ENCODE assay signal across 10 mouse cellular contexts in the genomic region with DNA sequence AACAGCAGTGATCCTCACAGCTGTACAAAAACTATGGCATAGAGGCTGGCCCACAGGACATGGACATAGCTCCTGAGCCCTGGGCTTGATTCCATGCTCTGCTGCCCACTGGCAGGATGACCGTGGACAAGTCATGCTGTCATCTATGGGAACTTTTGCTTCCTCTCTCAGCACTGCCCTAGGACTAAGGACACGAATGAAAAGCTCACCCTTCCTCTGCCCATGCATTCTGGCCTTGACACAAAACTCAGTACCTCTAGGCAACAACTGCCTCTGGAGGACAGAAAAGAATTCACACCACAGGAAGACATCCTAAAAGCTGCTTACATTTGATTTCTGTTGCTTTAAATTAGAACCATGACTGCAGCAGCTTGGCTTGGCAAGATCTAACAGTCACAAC. TPM values are rescaled to one million over a fixed set of nuclear protein-coding genes. Genes with fewer than 3 reads are reported as not detected.
DNase-seq lines count a peak whose midpoint lies in the region; ATAC-seq and TF ChIP-seq lines count a peak whose summit lies in the region.
"Had no signal": no experiment of that assay in that cellular context is flagged by ENCODE, and none has a peak within 500 bp of the region (broad histone marks: within the 10 kb centered on the region; RNA-seq: fewer than 3 reads in every experiment).

No protein-coding gene starts in this region.

- H3K4me2 ChIP-seq in heart, postnatal 0 days (ENCODE audit: low read depth, low read length), result no peak overlapping the region
- H3K4me2 ChIP-seq in lung, embryonic 16.5 days (ENCODE audit: low read depth, low read length), result peak overlapping the region; percentile 25; the same call in 1 of the 2 replicates
- H3K4me2 ChIP-seq in stomach, embryonic 15.5 days, result no peak overlapping the region

- no peak for TF ChIP-seq CTCF in heart, postnatal 0 days (IDR thresholded peaks at IDR 0.05; ENCODE audit: low read depth)
- no peak for TF ChIP-seq CTCF in embryonic fibroblast, embryonic 13.5 days (IDR thresholded peaks at IDR 0.05; ENCODE audit: borderline replicate concordance, insufficient read depth, low read length)

- ATAC-seq in heart, postnatal 0 days (ENCODE audit: insufficient read depth, low read depth), result no peak
- peak; percentile 6; the same call in 1 of the 2 replicates for ATAC-seq in lung, embryonic 16.5 days (ENCODE audit: low read depth)
- ATAC-seq in stomach, embryonic 15.5 days (ENCODE audit: insufficient read depth, low FRiP score, low read depth), result no peak

- no peaks in the 10 kb centered on the region for H3K27me3 ChIP-seq in heart, postnatal 0 days (ENCODE audit: control insufficient read depth, insufficient read depth, low read length)
- H3K27me3 ChIP-seq in lung, embryonic 16.5 days (ENCODE audit: control insufficient read depth, insufficient read depth, low read depth, low read length), result no peaks in the 10 kb centered on the region
- H3K27me3 ChIP-seq in stomach, embryonic 15.5 days (replicated peaks), result no peaks in the 10 kb centered on the region

- TF ChIP-seq POLR2A in embryonic fibroblast, embryonic 13.5 days (IDR thresholded peaks at IDR 0.05; ENCODE audit: low read depth, low read length), result no peak

- H3K4me3 ChIP-seq in heart, postnatal 0 days (ENCODE audit: low read depth, low read length), result no peak overlapping the region
- no peak overlapping the region for H3K4me3 ChIP-seq in lung, embryonic 16.5 days (ENCODE audit: low read length)
- H3K4me3 ChIP-seq in embryonic fibroblast, embryonic 13.5 days (ENCODE audit: insufficient read depth, low read length), result no peak overlapping the region
- H3K4me3 ChIP-seq in stomach, embryonic 15.5 days (replicated peaks), result no peak overlapping the region

- no peak for DNase-seq in heart, postnatal 0 days (ENCODE audit: low spot score)
- DNase-seq in heart, postnatal 14 days, result no peak
- DNase-seq in lung, postnatal 25 days (ENCODE audit: low spot score), result no peak
- no peak for DNase-seq in cerebellum, postnatal 36 days
- DNase-seq: heart, postnatal 4 days; kidney, postnatal 10 days; retina, postnatal 1 day had no signal

- H3K9me3 ChIP-seq in heart, postnatal 0 days (replicated peaks; ENCODE audit: control insufficient read depth, low read length), result no peaks in the 10 kb centered on the region
- no peaks in the 10 kb centered on the region for H3K9me3 ChIP-seq in lung, embryonic 16.5 days (ENCODE audit: control insufficient read depth, low read length)
- no peaks in the 10 kb centered on the region for H3K9me3 ChIP-seq in stomach, embryonic 15.5 days

- WGBS in heart, postnatal 0 days, result 65% methylated on average over 2 of the region's 2 CpGs
- WGBS in lung, embryonic 16.5 days, result 57% methylated on average over 2 of the region's 2 CpGs
- 84% methylated on average over 2 of the region's 2 CpGs for WGBS in stomach, embryonic 15.5 days

- no peak for TF ChIP-seq EP300 in heart, postnatal 0 days (IDR thresholded peaks at IDR 0.05; ENCODE audit: low read depth)

- 0 out of 2 replicates have a peak, but pooled peaks cover 14% of the 10 kb centered on the region for H3K36me3 ChIP-seq in heart, postnatal 0 days (replicated peaks; ENCODE audit: control insufficient read depth, insufficient read depth, low read length)
- H3K36me3 ChIP-seq in lung, embryonic 16.5 days (ENCODE audit: control insufficient read depth, insufficient read depth, low read length), result no peaks in the 10 kb centered on the region
- H3K36me3 ChIP-seq in stomach, embryonic 15.5 days, result 0 out of 2 replicates have a peak, but pooled peaks cover 2% of the 10 kb centered on the region

- no peak overlapping the region for H3K9ac ChIP-seq in heart, postnatal 0 days (replicated peaks; ENCODE audit: low read depth, low read length)
- H3K9ac ChIP-seq in lung, embryonic 16.5 days (ENCODE audit: low read length), result no peak overlapping the region
- no peak overlapping the region for H3K9ac ChIP-seq in stomach, embryonic 15.5 days

- peaks cover 30% of the 10 kb centered on the region for H3K4me1 ChIP-seq in heart, postnatal 0 days (ENCODE audit: control insufficient read depth, insufficient read depth)
- H3K4me1 ChIP-seq in lung, embryonic 16.5 days (replicated peaks; ENCODE audit: control insufficient read depth, insufficient read depth, low read length), result peaks cover 36% of the 10 kb centered on the region
- no peaks in the 10 kb centered on the region; the same call in 1 of the 2 replicates for H3K4me1 ChIP-seq in embryonic fibroblast, embryonic 13.5 days (ENCODE audit: control insufficient read depth, insufficient read depth, low read length)
- H3K4me1 ChIP-seq in stomach, embryonic 15.5 days, result peaks cover 26% of the 10 kb centered on the region

- peak overlapping the region; percentile 58 for H3K27ac ChIP-seq in heart, postnatal 0 days (ENCODE audit: low read depth)
- H3K27ac ChIP-seq in lung, embryonic 16.5 days (ENCODE audit: low read length), result peak overlapping the region; percentile 95
- peak overlapping the region; percentile 51 for H3K27ac ChIP-seq in embryonic fibroblast, embryonic 13.5 days (ENCODE audit: insufficient read depth, low read length)
- peak overlapping the region; percentile 85 for H3K27ac ChIP-seq in stomach, embryonic 15.5 days

- intact Hi-C loops in heart, postnatal 14 days (cut with DNase I), result no loop called here

RNA-seq across cellular contexts. Expression of a gene that starts 32.5 kb away (rescaled TPM):
- 6.1 and 7.9 TPM in 2 replicates for total RNA-seq in heart, postnatal 0 days (2014; rRNA removed; ENCODE audit: low replicate concordance)
- 3.6 and 4.1 TPM in 2 replicates for polyA plus RNA-seq in heart, postnatal 0 days (2015; fragmentation: Nextera tagmentation; extraction: Ambion mirVana)
- total RNA-seq in heart, postnatal 14 days (2021), result 1 to 10 TPM; 2.4 to 2.5 TPM
- polyA plus RNA-seq in lung, embryonic 16.5 days (2015; fragmentation: Nextera tagmentation; extraction: Ambion mirVana), result 11.0 and 13.0 TPM in 2 replicates
- polyA plus RNA-seq in embryonic fibroblast, embryonic 13.5 days (2011; ENCODE audit: insufficient read length, low read depth, missing spikeins), result 0.80 and 1.1 TPM in 2 replicates
- 11.7 and 11.8 TPM in 2 replicates for polyA plus RNA-seq in stomach, embryonic 15.5 days (2015; fragmentation: Nextera tagmentation; extraction: Ambion mirVana)
